Mouse (Mus musculus): ENCODE data around the gene Dohh.

- no peak for TF ChIP-seq POLR2A (IDR thresholded peaks at IDR 0.05; ENCODE audit: low read depth, low read length)
- no peak for TF ChIP-seq CTCF (IDR thresholded peaks at IDR 0.05; ENCODE audit: extremely low read depth, insufficient read length, insufficient replicate concordance, low read depth, low read length)
These were observed 25.1 kb downstream of the Dohh start for GRCm38 (mm10) chr10:81409330-81409729.

All from small intestine, adult 2 months (tissue).